Mouse (Mus musculus) liver, embryonic 18 days (tissue): ENCODE measurements around the gene Vmn1r177. TPM values are rescaled to one million over a fixed set of nuclear protein-coding genes. Genes with fewer than 3 reads are reported as not detected.

ENCODE experiments used
- polyA plus RNA-seq: library from polyadenylated mRNA; depleted of rRNA; stranded (reverse); fragments of >200 nt; gene quantifications from 2 replicates; pipeline ENCODE4 v1.2.3, GENCODE M21; 2012; rRNA removed

The Vmn1r177 gene
- polyA plus RNA-seq, result not detected in 2 replicates

DNA sequence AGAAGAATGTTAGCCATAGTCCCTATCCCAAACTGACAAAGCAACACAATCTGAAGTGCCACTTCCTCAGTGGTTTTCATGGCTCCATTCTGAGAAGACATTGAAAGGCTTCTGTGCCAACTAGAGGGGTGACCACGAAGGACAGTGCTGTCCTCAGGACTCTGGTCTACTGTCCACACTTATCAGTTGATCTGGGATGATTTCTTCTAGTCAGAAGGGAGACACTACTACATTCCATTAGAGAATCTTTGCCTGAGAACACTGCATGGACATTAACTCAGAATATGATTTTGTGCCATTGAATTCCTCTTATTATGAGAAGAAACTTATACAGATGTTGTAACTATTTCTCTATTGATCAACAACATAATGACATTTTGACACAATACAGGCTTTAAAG, at the start of gene Vmn1r177:
Gene Vmn1r177, minus strand, starts transcription at position 101 of the 400 bp plus-strand sequence.

DNA sequence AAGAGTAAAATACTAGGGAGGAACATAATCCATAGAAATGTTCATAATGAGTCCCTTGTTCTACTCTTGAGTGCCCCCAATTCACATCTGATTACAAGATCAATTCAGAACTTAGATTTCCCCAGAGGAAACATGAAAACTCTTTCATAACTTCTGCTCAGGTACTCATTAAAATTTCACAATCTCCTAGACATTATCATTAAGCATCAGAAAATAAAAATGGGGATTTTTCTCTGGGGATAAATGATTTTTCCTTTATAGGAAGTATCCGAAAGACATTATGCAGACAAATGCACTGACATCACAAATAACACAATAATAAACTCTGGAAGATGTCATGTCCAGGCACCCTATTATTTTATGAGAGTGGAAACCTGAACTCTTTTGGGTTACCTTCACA, 25.5 kb upstream of the Vmn1r177 start, which contains the start of gene Vmn1r178:
Gene Vmn1r178, plus strand, starts transcription at position 301 of the 400 bp plus-strand sequence.

DNA sequence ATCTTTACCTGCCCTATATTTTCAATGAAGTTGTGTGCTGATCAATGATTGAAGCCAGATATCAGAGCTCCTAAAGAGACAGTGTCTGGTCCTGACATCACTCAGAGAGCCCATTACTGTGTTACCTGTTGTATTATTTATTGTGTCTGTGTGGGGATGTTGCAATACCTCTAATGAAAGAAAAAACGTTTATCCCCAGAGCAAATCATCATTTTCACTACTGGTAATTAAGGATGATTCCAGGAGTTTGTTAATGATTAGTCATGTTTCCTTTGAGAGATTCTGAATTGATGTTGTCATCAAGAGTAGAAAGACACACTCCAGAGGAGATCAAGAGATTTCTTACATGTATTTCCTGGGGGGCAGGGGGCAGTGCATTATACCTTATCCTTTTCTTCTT, 29.0 kb downstream of the Vmn1r177 start, which contains the start of gene Vmn1r176:
Gene Vmn1r176, minus strand, starts transcription at position 101 of the 400 bp plus-strand sequence.

Other genes starting within 250 kb of the Vmn1r177 start
- not detected in 2 replicates for gene Vmn1r171, start 235.7 kb downstream of the Vmn1r177 start, polyA plus RNA-seq
- gene Vmn1r172, start 208.1 kb downstream of the Vmn1r177 start, polyA plus RNA-seq, result not detected in 2 replicates
- gene Vmn1r173, start 165.7 kb downstream of the Vmn1r177 start, polyA plus RNA-seq, result not detected in 2 replicates
- gene Vmn1r174, start 114.2 kb downstream of the Vmn1r177 start, polyA plus RNA-seq, result not detected in 2 replicates
- gene Vmn1r175, start 55.8 kb downstream of the Vmn1r177 start, polyA plus RNA-seq, result not detected in 2 replicates
- not detected in 2 replicates for gene Vmn1r176, start 29.1 kb downstream of the Vmn1r177 start, polyA plus RNA-seq
- not detected in 2 replicates for gene Vmn1r178, start 25.6 kb upstream of the Vmn1r177 start, polyA plus RNA-seq
- gene Vmn1r179, start 60.5 kb upstream of the Vmn1r177 start, polyA plus RNA-seq, result not detected in 2 replicates
- gene Vmn1r180, start 84.2 kb upstream of the Vmn1r177 start, polyA plus RNA-seq, result not detected in 2 replicates
- gene Vmn1r181, start 108.2 kb upstream of the Vmn1r177 start, polyA plus RNA-seq, result not detected in 2 replicates
- not detected in 2 replicates for gene V1rd19, start 135.2 kb upstream of the Vmn1r177 start, polyA plus RNA-seq
- not detected in 2 replicates for gene Vmn1r183, start 186.8 kb upstream of the Vmn1r177 start, polyA plus RNA-seq
- gene Zfp180, start 215.5 kb upstream of the Vmn1r177 start, polyA plus RNA-seq, result 5.7 and 6.0 TPM in 2 replicates
- 0.49 and 0.68 TPM in 2 replicates for gene Zfp112, start 245.9 kb upstream of the Vmn1r177 start, polyA plus RNA-seq